Mouse (Mus musculus) kidney, postnatal 0 days (tissue): ENCODE measurements around the gene Zfp672. TPM values are rescaled to one million over a fixed set of nuclear protein-coding genes. Genes with fewer than 3 reads are reported as not detected.
"Not testable (repeated sequence)": the region's sequence is repeated elsewhere in the genome, so short reads cannot be mapped to it uniquely, and the experiment has no call there.

Experiments
- ATAC-seq: fragments of 200-750 bp; cut with Nextera tagmentation; replicated peaks from 2 replicates; pipeline ENCODE4 v1.8.0; 2017; ENCODE audit warnings: low read depth, moderate number of reproducible peaks, moderate TSS enrichment, moderate library complexity; ENCODE audit not compliant: low FRiP score
- DNase-seq: peaks from one replicate; pipeline ENCODE4 v3.0.0-alpha.2; 2016; ENCODE audit warnings: low spot score
- H3K27ac ChIP-seq: fragments of 300-500 bp; sonication (generic); 2 replicates; pipeline ENCODE4 v1.5.1; 2014; ENCODE audit warnings: mild to moderate bottlenecking
- H3K27me3 ChIP-seq: fragments of 300-500 bp; sonication (generic); 2 replicates; pipeline ENCODE4 v1.6.1; 2014; ENCODE audit warnings: low read length, mixed read lengths; ENCODE audit not compliant: insufficient read depth
- H3K36me3 ChIP-seq: fragments of 300-500 bp; sonication (generic); 2 replicates; pipeline ENCODE4 v1.6.1; 2014; ENCODE audit warnings: low read length, mixed read lengths; ENCODE audit not compliant: insufficient read depth
- H3K4me1 ChIP-seq: fragments of 300-500 bp; sonication (generic); replicated peaks from 2 replicates; pipeline ENCODE4 v1.6.1; 2014; ENCODE audit warnings: antibody characterized with exemption, low read length, mixed read lengths; ENCODE audit not compliant: insufficient read depth
- H3K4me2 ChIP-seq: fragments of 300-500 bp; sonication (generic); 2 replicates; pipeline ENCODE4 v1.6.1; 2014; ENCODE audit warnings: mild to moderate bottlenecking, low read length, moderate library complexity, mixed read lengths
- H3K4me3 ChIP-seq: fragments of 300-500 bp; sonication (generic); replicated peaks from 2 replicates; pipeline ENCODE4 v1.5.1; 2014; ENCODE audit warnings: low read depth, low read length
- H3K9ac ChIP-seq: fragments of 300-500 bp; sonication (generic); 2 replicates; pipeline ENCODE4 v1.6.1; 2014; ENCODE audit warnings: low read depth, low read length
- H3K9me3 ChIP-seq: fragments of 300-500 bp; sonication (generic); replicated peaks from 2 replicates; pipeline ENCODE4 v1.6.1; 2016; ENCODE audit warnings: low read length, inconsistent platforms, mixed read lengths
- CTCF ChIP-seq: IDR thresholded peaks from 2 replicates; pipeline ENCODE4 v1.5.1; 2016; ENCODE audit warnings: antibody characterized with exemption, low read depth, mild to moderate bottlenecking, moderate library complexity
- WGBS: fragments of 180-500 bp; shearing (Covaris S2); extraction: QIAGEN DNeasy Blood & Tissue Kit; methylation state at CpG from one replicate; pipeline ENCODE4 v1.1.7; 2014; 5-methylcytosine and 5-hydroxymethylcytosine counted together
- polyA plus RNA-seq: library from polyadenylated mRNA; unstranded; fragments of >200 nt; fragmentation: Nextera tagmentation; extraction: Ambion mirVana; gene quantifications from 2 replicates; pipeline ENCODE4 v1.2.1, GENCODE M21; 2015

Gene Zfp672
- polyA plus RNA-seq, 1 experiment from 2014 or later = 66.3 TPM

GRCm38 (mm10) chr11:58364454-58364853, 34.3 kb upstream of the Zfp672 start:
- TF ChIP-seq CTCF = no peak
- no peaks in the 10 kb centered on the region for H3K9me3 ChIP-seq
- H3K4me2 ChIP-seq = no peak overlapping the region
- ATAC-seq (no peak), DNase-seq (peak; percentile 30)
- H3K27me3 ChIP-seq = no peaks in the 10 kb centered on the region
- 42% methylated on average over 3 of the region's 3 CpGs for WGBS
- no peaks in the 10 kb centered on the region for H3K4me1 ChIP-seq
- no peak overlapping the region for H3K4me3 ChIP-seq
- H3K36me3 ChIP-seq = no peaks in the 10 kb centered on the region
- H3K9ac ChIP-seq = no peak overlapping the region
- H3K27ac ChIP-seq = peak overlapping the region; percentile 43

DNA sequence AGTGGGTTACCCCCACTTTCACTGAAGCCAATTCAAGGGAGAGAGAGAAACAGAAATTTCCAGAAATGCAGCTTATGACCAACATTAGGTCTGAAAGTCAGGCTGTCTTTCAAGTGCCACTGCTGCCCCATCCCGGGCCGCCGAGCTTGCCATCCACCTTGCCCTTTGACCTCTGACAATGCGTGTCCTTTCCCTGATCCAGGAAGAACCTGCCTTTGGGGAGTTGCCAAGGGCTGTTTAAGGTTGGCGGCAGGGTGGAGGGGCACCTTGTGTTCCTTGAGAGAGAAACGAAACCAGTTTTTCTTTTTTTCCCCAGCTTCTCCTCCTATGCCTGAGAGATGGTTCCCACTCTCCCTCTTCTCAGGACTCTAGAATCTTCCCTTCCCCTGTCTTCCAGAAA, 32.4 kb upstream of the Zfp672 start:
- not testable (repeated sequence) for H3K27me3 ChIP-seq, H3K36me3 ChIP-seq, H3K27ac ChIP-seq, H3K9ac ChIP-seq, ATAC-seq, H3K4me2 ChIP-seq, H3K4me3 ChIP-seq, DNase-seq, H3K9me3 ChIP-seq, H3K4me1 ChIP-seq
- no CpG with 5 or more reads among the region's 6 CpGs for WGBS

DNA sequence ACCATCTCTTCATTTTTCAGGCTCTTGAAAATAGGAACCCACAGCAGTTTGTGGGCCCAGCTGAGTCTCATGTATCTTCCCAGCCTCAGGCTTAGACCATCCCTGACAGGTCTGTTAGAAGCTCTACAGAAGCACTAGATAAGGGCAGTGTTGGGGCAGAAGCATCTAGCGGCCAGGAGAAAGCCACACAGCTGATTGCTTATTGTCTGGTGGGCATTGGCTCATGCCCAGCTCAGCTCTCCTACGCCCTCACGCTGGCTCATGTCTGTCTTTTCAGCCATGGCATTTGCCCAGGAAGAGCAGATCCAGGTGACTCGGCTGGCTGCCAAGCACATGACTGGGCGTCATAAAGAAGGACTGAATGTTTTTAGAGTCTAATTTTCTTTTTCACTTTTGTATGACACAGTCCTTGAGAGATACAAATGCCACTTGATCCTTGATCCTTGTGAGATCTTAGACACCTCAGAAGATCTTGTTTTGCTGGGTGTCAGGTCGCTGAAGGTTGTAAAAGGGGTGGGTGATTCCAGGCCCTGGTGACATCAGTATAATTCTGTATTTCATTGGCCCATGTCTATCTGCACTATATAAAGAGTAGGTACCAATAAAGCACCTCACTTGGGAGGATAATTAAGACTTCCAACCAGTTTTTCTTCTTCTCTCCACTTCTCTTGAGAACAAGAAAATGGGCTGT, 27.9 kb upstream of the Zfp672 start:
- Histone ChIP-seq H3K27ac (no peak overlapping the region), H3K4me1 (no peaks in the 10 kb centered on the region), H3K4me3 (no peak overlapping the region), H3K27me3 (no peaks in the 10 kb centered on the region), H3K4me2 (no peak overlapping the region), H3K9me3 (no peaks in the 10 kb centered on the region), H3K9ac (no peak overlapping the region), H3K36me3 (no peaks in the 10 kb centered on the region)
- DNase-seq = no peak
- ATAC-seq = no peak
- 81% methylated on average over 6 of the region's 6 CpGs for WGBS
- no peak for TF ChIP-seq CTCF

GRCm38 (mm10) chr11:58357042-58357441, 26.9 kb upstream of the Zfp672 start:
- no peaks in the 10 kb centered on the region for H3K36me3 ChIP-seq
- no peak overlapping the region for H3K27ac ChIP-seq
- 92% methylated on average over 3 of the region's 3 CpGs for WGBS
- DNase-seq = no peak
- TF ChIP-seq CTCF = no peak
- H3K4me3 ChIP-seq = no peak overlapping the region
- no peaks in the 10 kb centered on the region for H3K9me3 ChIP-seq
- no peaks in the 10 kb centered on the region for H3K27me3 ChIP-seq
- no peak overlapping the region for H3K4me2 ChIP-seq
- H3K4me1 ChIP-seq = no peaks in the 10 kb centered on the region
- no peak for ATAC-seq
- H3K9ac ChIP-seq = no peak overlapping the region

GRCm38 (mm10) chr11:58354927-58355326, 24.8 kb upstream of the Zfp672 start:
- Histone ChIP-seq H3K27ac (no peak overlapping the region), H3K4me3 (no peak overlapping the region)

GRCm38 (mm10) chr11:58354476-58354875, 24.3 kb upstream of the Zfp672 start:
- ATAC-seq (no peak), DNase-seq (no peak)
- Histone ChIP-seq H3K4me2 (no peak overlapping the region), H3K36me3 (no peaks in the 10 kb centered on the region), H3K9me3 (no peaks in the 10 kb centered on the region), H3K27me3 (no peaks in the 10 kb centered on the region), H3K4me1 (no peaks in the 10 kb centered on the region), H3K9ac (no peak overlapping the region), H3K27ac (no peak overlapping the region), H3K4me3 (no peak overlapping the region)
- 22% methylated on average over 10 of the region's 10 CpGs for WGBS
- TF ChIP-seq CTCF = no peak

More at GRCm38 (mm10) chr11:58354927-58355326, 24.8 kb upstream of the Zfp672 start:
- DNase-seq (no peak), ATAC-seq (no peak)
- no peak for TF ChIP-seq CTCF
- no peaks in the 10 kb centered on the region for H3K36me3 ChIP-seq
- no peaks in the 10 kb centered on the region for H3K4me1 ChIP-seq
- H3K4me2 ChIP-seq = no peak overlapping the region
- H3K27me3 ChIP-seq = no peaks in the 10 kb centered on the region
- H3K9me3 ChIP-seq = no peaks in the 10 kb centered on the region
- H3K9ac ChIP-seq = no peak overlapping the region
- WGBS = 64% methylated on average over 3 of the region's 3 CpGs

DNA sequence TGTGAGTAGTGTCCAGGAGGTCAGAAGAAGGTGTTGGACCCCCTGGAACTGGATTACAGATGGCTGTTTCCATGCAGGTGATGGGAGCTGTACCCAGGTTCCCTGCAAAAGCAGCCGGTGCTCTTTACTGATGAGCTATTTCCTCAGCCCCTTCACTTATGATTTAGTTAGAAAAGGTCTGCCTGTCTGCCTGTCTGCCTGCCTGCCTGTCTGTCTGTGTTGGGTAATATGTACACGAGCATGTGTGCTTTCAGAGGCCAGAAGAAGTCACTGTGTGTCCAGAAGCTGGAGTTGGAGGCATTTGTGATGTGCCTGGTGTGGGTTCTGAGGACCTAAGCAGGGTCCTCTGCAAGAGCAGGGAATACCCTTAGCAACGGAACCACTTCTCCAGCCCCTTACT, 23.6 kb upstream of the Zfp672 start:
- H3K4me1 ChIP-seq = no peaks in the 10 kb centered on the region
- H3K27me3 ChIP-seq = no peaks in the 10 kb centered on the region
- no peaks in the 10 kb centered on the region for H3K36me3 ChIP-seq
- no peak for ATAC-seq
- no peak overlapping the region for H3K9ac ChIP-seq
- no peak overlapping the region for H3K4me3 ChIP-seq
- DNase-seq = no peak
- H3K4me2 ChIP-seq = no peak overlapping the region
- WGBS = 71% methylated on average over 3 of the region's 3 CpGs
- H3K27ac ChIP-seq = no peak overlapping the region
- no peak for TF ChIP-seq CTCF
- no peaks in the 10 kb centered on the region for H3K9me3 ChIP-seq
